Mouse (Mus musculus) gastrocnemius, adult 8-10 months (tissue): ENCODE data around the gene Plekha4. TPM values are rescaled to one million over a fixed set of nuclear protein-coding genes. Genes with fewer than 3 reads are reported as not detected.
A peak's percentile ranks its signal among the peaks of the same experiment; 100 is the strongest.
"Not testable (repeated sequence)": the region's sequence is repeated elsewhere in the genome, so short reads cannot be mapped to it uniquely, and the experiment has no call there.

Experiments used
- DNase-seq, 2 experiments: peaks; one replicate each; pipeline ENCODE4 v3.0.0; 2022; ENCODE audit warnings: low spot score in 2 of 2
- total RNA-seq, 4 experiments: library from RNA; stranded (reverse); gene quantifications; 2 replicates each; pipeline ENCODE4 v1.2.4; 2022

Gene Plekha4
- total RNA-seq, 4 experiments from 2014 or later, result 1.4 to 5.4 (median 4.6) TPM

DNA sequence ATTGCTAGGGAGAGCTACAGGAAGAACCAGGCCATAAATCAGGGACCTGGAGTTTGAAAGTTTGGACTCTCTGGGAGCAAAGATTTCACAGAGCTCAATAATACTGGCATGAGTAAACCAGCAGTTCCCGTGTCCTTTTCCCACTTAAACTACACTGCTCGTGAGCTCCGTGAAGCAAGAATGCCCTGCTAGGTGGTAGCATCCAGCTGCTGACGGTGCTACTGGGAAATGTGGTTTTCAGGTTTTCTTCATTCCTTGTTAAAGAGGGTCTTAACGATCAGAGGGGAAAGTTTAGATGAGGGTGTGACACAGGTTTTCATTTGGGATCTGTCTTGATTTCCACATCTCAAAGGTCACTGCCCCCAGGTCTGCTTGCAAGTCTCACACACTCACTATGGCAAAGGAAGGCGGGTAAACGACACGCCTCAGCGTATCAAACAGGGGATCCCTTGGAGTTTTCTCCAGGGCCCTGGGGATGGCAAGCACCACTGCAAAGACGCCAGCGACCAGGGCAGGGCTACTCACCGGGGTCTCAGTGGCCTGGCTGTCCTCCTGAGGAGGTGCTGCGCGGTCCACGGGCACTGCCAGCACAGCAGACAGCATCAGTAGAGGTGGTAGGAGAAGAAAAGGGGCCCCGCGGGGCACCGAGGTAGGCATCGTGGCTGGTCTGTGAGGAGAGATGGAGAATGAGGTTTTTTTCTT is 16.8 kb upstream of the Plekha4 start:
- no peak for DNase-seq

DNA sequence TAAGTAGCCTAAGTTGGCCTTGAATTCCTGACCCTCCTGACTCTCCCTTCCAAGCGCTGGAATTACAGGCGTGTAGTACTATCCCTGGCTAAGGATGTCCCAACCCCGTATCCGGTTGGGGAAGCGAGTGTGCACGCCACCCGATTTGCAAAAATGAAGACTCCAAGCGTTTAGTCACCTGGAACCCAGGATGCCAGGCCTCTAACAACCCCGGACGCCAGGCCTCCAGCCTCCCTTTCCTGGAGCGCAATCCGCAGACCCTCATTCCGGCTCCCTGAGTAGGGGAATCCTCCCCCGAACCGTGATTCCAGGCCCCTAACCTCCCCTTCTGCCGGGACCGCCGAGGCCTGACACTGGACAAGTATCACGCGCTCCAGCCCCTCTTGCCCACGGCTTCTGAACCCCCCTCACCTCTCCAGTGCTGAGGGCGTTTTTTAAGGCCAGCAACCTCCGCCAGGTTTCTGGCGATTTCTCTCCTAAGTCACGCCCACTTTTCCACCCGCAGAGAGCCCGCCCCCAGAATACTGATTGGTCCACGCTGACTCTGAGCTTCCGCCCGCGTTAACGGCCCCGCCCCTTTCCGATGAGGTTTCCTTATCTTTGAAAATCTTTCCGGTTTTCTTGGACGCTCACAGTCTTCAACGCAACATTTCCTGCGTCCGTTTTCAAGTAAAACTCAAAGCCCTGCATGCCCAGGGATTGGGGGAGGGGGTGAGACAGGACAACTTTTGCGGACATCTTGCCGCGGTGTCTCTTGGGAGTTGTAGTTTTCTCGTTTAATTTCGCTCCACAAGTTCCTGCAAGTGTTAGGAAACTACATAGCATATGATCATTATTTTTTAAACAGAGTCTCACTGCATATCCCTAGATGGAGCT is 16.0 kb upstream of the Plekha4 start, which contains the start of gene Nucb1:
Gene Nucb1, minus strand, starts transcription at position 495 of the 876 bp plus-strand sequence.
- DNase-seq, result peak; percentile 89 to 90

DNA sequence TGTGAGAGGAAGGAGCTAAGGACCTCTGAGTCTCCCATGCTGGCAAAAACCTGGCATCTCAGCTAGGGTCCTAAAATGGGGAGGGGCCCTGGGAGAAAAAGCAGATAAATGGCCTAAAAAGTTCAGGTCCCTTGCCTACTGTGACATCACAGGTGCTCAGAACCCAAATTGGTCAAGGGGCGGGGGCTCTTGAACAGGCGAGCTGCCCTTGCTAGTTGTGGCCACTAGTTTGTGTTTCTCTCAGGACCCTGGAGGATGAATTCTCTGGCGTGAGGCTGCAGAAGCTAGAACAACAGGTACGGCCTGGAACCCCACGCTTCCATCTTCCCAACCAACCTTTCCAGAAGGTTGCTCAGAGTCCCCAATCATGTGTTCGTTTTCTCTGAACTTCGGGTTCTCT is 11.7 kb upstream of the Plekha4 start:
- DNase-seq, result no peak

DNA sequence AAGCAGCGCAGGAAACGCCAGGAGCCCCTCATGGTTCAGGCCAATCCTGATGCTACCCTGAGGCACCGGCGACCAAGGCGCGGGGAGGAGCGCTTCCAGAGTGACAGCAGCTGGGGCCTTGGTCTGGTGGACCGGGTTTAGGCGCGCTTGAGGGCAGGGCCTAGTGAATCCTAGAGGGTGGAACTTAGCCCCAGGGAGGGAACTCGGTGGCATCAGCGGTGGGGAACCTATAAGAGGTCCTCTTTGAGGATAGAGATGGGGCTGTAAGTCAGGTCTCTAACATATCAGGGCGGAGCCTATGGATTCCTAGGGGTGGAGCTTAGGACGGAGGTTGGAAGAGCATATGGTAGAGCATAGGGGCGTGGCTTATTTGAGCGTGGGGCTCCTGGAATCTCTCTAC is 10.7 kb upstream of the Plekha4 start:
- no peak for DNase-seq

DNA sequence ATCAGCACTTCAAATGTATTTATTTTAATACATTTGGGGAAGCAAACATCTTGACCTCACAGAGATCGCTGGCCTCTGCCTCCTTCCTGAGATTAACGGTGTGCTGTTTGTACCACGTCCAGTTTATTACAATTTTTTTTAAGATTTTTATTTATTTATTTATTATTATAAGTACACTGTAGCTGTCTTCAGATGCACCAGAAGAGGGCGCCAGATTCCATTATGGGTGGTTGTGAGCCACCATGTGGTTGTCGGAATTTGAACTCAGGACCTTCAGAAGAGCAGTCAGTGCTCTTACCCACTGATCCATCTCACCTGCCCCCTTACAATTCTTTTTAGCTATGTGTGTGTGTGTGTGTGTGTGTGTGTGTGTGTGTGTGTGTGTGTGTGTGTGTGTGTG is 9.3 kb upstream of the Plekha4 start:
- not testable (repeated sequence) for DNase-seq

DNA sequence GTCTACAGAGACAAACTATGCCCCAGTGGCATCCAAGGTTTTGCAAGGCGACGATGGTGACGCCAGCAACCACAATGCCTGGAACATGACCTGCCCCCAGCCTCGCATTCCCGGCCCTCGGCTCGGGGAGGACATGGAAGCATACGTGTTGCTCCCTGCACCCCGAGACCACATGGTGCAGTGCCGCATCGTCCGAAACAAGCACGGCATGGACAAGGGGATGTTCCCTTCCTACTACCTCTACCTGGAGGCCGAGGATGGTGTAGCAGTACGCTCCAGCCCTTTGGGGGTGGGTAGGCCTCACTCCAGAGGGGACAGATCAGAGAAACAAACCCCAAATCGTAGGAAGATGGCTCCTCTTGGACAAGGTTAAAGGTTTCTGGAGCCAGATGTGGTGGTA is 7.5 kb upstream of the Plekha4 start:
- no peak for DNase-seq

DNA sequence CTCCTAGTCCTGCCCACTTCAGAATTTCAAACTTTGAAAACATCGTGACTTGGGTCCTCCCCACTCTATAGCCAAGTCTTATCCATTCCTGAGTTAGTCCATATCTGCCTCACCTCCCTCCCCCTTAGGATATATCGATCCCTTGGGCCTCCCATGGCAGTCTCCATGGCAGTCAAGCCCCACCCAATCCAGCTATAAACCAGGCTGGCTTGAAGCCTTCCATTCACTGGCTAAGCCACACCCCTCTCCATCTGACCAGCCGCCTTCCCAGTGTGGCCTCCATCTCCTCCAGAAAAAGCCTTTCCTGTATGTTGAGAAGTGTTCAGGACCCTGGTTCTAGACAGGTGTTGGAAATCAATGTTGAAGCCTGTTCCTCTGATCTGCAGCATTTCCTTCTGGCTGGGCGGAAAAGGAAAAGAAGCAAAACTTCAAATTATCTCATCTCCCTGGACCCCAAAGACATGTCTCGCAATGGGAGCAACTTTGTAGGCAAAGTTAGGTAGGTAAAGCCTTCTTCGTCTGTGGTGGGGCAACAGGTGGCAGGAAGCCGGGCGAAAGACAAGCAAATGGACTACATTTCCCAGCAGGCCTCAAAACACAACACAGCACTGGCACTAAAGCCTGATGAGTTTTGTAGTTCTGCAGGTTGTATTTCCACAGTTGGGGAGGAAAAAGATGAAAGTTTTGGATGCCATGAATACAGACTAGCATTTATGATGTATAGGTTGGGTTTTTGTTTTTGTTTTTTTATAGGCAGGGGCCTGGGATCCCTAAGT is 6.6 kb upstream of the Plekha4 start:
- no peak for DNase-seq

DNA sequence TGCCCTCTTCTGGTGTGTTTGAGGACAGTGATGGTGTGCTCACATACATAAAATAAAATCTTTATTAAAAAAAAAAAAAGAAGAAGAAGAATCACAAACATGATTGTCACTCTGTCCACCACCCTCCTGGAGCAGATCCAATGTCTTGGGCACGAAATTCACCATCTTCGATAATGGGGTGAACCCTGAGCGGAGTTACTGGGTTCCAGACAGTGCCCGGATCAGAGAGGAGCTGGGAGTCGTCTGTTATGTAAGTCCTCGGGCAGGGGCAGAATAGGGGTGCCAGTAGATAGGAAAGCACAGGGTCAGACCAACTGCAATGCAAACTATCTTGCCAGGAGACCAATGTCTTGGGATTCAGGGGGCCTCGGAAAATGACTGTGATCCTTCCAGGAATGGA is 5.5 kb upstream of the Plekha4 start:
- DNase-seq, result no peak

DNA sequence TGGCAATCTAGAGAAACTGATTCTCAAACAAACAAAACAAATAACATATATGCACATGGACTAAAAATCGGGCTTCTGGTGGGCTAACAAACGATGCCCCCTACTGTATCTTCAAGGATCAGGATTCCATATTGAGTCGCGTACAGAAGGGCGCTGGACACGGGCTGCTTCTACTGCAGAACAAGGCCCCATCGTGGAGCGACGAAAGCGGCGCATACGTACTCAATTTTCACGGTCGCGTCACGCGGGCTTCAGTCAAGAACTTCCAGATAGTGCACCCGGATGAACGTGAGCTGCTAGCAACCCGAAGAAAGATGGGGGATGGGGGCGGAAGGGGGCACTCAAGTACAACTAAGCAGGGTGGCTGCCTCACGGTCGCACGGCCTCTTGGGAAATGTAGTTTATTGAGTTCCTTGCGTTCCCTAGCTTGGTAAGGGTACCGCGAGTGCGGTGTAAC is 4.4 kb upstream of the Plekha4 start:
- DNase-seq, result peak; percentile 78 to 83

DNA sequence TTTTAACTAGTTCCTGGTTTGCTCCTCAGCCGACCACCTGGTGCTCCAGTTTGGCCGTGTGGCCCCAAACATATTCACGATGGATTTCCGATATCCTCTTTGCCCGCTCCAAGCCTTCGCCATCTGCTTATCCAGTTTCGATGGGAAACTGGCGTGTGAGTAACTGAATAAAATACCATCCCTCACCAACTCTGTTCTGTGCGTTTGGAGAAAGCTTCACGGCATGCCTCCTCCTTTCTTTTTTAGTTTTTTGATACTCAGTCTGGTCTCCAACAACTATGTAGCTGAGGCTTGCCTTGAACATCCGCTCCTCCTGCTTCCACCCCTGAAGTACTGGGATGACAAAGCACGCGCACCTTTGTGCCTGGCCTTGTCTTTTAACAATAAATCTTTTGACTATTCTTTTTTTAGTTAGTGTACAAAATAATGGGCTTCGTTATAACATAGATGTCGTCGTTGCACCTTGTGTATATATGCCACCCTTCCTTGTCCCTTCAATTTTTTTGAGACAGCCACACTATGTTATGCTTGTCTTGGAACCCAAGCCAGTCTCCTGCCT is 3.9 kb upstream of the Plekha4 start:
- no peak for DNase-seq

DNA sequence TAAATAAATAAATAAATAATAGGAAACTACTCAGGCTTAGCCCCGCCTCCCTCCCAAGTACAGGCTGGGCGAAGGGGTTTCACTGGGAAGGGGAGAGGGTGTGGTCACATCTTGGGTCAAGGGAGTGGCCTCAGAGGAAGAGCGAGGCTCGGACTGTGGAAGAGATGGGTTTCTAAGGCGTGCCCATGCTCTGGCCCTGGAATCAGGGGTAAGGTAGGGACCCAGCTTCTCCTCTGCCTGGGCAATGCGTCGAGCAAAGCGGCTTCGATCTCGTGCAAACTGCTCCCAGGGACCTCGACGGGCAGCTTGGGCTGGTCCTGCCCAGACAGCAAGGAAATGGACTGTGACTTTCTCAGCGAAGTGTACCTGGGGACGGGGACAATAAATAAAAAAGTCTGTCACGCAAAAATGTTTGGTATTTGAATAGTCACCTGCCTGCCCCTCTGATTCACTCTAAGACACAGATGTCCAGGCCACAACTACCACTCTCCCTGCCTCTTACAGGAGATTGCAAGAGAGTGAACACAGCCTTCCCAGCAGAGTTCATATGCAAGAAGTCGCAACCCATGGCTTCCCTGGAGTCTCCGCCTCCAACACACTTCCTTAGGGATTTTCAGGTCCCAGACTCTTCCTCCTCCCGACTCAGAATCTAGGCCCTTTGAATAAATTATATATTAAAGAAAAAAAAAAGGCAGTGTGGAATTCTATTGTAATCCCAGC is 3.0 kb upstream of the Plekha4 start:
- no peak for DNase-seq

DNA sequence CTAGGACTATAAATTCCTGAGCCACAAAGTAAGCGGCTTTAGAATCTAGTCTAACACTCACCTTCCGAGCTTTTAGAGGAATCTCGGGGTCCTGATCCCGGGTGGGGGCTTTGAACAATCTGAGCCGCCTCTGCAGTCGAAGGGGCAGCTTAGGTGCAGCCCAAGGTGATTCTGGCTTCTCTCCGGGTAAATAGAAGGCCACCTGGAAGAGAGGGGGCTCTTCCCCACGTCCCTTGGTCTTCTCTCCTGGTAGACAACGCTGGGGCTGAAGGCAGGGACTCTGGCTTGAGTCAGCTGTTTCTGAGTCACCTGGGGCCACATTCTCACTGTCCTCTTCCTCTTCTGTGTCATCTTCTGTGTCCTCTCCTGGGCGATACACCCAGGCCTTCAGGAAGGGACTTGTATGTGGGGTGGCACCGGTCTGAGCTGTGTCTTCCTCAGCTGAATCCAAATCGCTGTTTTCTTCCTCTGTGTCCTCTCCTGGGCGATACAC is 2.4 kb upstream of the Plekha4 start:
- no peak for DNase-seq

DNA sequence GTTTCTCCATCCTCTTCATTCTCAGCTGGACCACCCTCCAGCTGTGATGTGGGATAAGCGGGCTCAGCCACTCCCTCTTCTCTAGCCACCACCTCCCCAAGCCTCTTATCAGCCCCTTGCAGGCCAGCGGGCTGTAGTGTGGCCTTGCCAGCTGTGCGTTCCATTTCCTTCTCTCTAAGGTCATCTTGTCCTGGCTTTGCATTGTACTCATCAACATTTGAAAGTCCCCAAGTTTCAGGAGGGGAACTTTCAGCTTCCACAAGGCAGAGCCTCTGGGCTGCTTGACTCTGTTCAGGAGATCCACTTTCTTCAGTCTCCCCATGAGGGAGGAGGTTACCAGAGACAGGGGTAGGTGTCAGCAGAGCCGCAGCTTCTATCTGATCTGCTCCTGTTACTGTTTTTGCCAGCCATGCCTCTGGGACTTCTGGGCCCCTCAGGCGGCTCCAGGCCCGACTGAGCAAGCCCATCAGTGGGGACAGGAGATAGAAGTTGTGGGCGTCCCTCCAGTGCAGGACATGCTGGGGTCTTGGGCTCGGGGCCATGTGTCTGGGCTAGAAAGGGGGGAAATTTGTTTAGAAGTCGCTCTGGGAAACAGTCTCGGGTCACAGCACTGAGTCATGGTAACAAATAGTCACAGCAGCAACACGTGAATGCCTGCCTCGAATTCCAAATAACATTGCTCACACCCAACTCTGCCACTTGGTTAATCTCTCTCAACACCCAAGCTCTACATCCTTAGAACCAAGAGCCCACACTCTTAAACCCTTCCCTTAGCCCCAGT is 1.1 kb upstream of the Plekha4 start:
- DNase-seq, result peak in 1 of 2 experiments; percentile 27

DNA sequence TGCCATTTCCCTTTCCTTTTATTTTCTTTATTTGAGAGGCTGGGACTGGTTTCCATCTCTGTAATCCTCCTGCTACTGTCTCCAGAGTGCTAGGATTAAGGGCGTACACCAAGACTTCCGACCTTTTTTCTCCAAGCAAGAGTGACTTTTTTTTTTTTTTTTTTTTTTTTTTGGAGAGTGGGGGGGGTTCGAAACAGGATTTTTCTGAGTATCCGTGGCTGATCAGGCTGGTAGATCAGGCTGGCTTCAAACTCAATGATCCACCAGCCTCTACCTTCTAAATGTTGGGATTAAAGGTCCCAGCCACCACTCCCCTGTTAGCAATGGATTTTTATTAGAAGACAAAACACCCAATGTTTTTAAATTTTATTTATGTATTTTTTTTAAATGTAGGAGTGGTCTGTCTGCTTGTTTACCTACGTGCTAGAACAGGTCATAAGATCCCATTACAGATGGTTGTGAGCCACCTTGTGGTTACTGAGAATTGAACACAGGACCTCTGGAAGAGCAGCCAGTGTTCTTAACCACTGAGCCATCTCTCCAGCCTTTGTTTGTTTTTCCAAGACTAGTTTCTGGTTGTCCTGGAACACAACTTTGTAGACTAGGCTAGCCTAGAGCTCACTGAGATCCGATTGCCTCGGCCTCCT is 467 bp downstream of the Plekha4 start:
- DNase-seq, result no peak

DNA sequence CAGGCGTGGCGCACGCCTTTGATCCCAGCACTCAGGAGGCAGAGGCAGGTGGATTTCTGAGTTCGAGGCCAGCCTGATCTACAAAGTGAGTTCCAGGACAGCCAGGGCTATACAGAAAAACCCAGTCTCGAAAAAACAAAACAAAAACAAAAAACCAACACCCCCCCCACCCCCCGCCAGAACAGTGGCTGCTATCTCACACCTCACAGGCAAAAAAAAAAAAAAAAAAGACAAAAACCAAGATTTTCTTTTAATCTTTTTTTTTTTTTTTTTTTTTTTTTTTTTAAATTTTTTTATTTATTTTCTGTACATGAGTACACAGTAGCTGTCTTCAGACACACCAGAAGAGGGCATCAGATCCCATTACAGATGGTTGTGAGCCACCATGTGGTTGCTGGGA is 1.0 kb downstream of the Plekha4 start:
- not testable (repeated sequence) for DNase-seq

DNA sequence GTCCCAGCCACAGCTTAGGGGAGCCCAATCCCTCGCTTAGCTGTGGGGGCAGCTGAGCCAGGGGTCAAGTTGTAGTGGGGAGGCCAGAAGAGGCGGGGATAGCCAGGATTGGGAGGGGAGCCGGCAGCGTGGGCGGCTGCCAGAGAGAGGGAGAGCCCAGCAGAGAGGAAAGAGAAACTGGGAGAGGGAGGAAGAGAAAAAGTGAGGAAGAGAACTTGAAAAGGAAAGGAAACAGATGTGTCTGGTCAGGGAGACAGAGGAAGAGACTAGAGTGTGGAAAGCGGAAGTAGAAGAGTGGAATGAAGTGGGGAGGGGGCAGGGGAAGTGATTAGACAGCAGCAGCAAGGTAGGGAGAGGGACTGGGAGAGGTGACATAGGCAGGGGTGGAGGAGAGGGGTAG is 3.3 kb downstream of the Plekha4 start:
- no peak for DNase-seq

DNA sequence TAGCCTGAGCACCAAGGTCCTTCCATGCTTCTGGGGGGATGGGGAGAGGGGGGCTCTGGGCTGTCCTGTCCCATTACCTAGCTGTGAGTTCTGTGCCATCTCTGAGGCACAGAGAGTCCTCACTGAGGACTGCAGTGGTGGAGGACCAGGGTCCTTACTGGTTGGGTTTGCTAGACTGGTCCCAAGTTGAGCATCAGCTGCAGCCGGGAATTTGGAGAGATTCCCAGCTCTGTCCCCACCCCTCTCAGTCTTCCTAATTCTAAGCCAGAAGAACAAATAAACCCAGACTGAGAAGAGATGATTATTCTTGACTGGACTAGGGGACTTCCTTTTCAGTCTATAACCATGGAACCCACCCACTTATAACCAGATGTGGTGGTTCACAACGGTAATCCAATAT is 4.5 kb downstream of the Plekha4 start:
- no peak for DNase-seq

DNA sequence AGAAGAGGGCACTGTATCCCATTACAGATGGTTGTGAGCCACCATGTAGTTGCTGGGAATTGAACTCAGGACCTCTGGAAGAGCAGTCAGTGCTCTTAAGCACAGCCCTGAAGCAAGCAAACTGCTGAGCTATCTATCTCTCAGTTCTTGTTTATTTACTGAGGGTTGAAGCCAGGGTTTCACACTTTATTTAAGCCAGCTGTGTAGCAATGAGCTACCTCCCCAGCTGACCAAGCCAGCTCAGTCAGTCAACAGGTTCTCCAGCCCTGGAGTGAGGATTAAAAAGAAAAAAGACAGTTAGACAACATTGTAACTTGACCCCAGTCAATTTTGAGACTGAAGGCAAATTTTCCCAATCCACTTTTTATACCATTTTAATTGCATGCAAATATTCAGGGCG is 9.5 kb downstream of the Plekha4 start:
- no peak for DNase-seq

DNA sequence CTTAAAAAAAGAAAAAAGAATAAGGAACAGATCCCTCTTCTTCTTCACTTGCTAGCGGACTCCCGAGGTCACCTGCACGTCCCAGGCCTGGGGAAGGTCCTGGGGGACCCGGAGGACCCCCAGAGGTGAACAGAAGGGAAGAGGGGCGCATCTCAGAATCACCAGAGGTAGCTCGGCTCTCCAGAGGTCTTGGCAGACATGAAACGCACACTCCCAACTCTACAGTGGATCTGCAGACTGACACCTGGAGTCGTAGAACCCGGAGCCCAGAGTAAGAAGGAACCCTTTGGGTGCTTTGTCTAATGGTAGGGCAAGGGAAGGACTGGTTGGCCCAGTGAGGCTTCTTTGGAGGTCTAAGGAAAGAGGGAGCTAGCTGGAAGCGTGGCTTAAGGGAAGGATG is 11.5 kb downstream of the Plekha4 start:
- no peak for DNase-seq
